Mouse (Mus musculus) liver, adult 10 weeks (tissue): ENCODE results near the gene D17H6S53E. TPM values are rescaled to one million over a fixed set of nuclear protein-coding genes. Genes with fewer than 3 reads are reported as not detected.

Source experiments
- polyA plus RNA-seq: library from polyadenylated mRNA; stranded (reverse); fragments of 350-450 nt; fragmentation: Illumina TruSeq; extraction: RNeasy Lipid Tissue Mini Kit (QIAGEN cat#74804); gene quantifications from one replicate; pipeline ENCODE4 v1.2.3, GENCODE M21; 2014; ENCODE audit warnings: low read depth, low replicate concordance

Gene D17H6S53E
- 1.3 TPM for polyA plus RNA-seq

DNA sequence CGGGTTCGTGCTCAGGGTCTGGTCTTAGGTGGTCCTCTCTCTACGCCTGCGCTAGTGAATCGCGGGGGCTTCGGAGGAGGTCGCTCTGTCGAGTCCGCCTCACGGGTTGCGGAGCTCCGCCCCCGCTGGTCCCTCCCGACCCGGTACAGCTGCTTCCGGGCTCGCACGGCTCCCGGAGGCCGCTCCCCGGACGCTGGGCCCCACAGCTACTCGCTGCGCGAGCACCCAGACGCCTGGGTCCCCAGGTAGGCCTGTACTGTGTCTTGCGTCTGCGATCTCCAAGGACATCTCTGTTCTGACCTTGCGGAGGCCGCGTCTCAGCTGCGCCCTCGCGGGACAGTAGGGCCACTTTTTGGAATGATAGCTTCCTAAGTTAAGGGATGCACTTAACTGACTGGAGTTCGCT is at the start of gene D17H6S53E:
TSS of gene D17H6S53E (plus strand) at position 168 of the 406 bp plus-strand sequence.

DNA sequence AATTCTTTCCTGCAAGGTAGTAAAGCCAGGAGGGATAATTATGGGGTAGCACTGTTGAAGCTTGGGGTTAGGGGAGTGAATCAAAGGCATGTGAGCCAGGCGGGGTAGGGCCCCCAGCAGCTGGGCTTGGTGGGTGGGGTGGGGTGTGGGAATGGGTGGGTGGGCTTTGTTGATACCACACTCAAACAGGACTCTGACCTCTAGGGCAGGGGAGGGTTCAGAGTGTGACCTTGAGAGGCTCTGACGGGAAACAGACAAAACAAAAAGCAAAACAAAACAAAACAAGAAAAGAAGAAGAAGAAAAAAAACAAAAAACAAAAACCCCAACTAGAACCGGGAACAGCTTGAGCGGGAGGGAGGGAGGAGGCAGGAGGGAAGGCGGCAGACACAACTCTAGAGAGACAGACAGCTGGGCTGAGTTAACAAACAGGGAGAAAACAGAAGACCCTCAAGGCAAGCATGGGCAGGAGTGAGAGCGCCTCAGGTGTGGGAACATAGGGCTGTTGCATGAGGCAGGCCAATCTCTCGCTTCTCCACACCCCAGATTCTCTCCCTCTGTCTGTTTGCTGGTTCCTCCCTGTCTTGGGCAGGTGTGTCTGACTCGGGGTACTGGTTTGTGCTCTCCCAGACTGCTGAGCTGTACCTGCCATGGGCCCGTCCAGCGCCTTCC is 49.5 kb upstream of the D17H6S53E start, which contains the start of gene Ly6g6e:
TSS of gene Ly6g6e (plus strand) at position 396 of the 670 bp plus-strand sequence.

DNA sequence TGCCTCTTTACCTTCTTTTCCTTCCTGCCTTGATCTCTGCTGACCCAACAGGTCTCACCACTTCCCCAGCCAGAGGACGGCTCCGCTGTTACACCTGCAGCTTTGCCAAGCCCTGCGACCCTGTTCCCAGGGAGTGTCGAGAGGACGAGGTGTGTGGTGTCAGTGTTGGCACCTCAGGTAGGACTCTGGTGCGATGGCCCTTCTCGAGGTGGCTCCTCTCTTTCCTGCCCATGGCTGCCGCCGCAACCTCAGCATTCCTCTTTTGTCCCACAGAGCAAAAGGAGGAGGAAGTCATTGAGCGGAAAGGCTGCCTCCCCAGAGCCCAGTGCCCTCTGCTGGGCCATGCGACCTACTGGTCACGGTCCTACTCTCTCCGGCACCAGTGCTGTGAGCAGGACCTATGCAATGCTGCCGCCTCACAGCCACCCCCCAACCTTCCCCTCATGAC is 48.4 kb upstream of the D17H6S53E start, which contains the start of gene Ly6g6d:
TSS of gene Ly6g6d (minus strand) at position 280 of the 448 bp plus-strand sequence.

GRCm38 (mm10) chr17:35085208-35085865 is 40.8 kb upstream of the D17H6S53E start, which contains the start of gene Ly6g6f:
Ly6g6f (minus strand) TSS chr17:35085610.

DNA sequence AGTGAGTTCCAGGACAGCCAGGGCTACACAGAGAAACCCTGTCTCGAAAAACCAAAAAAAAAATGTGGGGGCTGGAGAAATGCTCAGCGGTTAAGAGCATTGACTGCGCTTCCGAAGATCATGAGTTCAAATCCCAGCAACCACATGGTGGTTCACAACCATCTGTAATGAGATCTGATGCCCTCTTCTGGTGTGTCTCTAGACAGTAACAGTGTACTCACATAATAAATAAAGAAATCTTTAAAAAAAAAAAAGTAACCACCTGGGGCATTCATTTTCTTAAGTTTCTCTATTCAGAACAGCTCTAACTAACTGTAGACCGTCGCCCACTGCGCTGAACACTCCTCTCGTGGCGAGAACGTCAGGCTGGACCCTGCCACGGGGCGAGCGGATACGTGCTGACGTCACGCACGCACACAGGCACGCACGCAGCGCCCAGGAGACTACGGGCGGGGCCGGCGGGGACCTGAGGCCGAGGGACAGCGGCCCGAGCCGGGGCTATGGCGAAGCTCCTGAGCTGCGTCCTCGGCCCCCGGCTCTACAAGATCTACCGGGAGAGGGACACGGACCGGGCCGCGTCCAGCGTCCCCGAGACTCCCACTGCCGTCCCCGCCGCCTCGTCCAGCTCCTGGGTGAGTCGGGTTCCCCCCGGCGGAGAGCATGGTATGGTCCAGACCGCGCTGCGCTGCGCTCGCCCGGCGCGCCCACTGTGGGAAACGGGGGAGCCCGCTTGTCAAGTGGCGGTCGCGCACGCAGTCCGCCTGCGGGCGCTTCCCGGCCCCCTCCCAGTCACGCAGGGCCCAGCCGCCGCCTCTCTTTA is 37.1 kb upstream of the D17H6S53E start, which contains the start of gene Abhd16a:
TSS of gene Abhd16a (plus strand) at position 439 of the 820 bp plus-strand sequence.

DNA sequence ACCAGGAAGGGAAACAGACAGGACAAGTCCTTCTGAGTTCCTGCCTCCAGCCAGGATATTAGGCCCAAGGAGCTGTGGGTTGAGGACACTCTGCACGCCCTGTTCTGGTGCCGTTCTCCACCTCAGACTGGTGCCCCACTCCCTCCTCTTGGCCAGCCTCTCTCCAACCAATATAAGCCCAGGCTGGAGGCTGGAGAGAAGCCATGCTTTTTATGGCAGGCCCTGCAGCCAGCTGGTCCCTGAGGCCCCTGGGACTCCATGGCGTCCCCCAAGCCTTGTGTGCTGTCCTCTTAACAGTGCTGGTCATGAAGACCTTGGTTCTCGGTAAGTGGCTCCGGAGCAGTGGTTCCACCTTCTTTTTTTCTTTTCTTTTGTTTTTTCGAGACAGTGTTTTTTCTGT is 18.1 kb upstream of the D17H6S53E start, which contains the start of gene Ly6g5c:
TSS of gene Ly6g5c (plus strand) at position 183 of the 400 bp plus-strand sequence.

DNA sequence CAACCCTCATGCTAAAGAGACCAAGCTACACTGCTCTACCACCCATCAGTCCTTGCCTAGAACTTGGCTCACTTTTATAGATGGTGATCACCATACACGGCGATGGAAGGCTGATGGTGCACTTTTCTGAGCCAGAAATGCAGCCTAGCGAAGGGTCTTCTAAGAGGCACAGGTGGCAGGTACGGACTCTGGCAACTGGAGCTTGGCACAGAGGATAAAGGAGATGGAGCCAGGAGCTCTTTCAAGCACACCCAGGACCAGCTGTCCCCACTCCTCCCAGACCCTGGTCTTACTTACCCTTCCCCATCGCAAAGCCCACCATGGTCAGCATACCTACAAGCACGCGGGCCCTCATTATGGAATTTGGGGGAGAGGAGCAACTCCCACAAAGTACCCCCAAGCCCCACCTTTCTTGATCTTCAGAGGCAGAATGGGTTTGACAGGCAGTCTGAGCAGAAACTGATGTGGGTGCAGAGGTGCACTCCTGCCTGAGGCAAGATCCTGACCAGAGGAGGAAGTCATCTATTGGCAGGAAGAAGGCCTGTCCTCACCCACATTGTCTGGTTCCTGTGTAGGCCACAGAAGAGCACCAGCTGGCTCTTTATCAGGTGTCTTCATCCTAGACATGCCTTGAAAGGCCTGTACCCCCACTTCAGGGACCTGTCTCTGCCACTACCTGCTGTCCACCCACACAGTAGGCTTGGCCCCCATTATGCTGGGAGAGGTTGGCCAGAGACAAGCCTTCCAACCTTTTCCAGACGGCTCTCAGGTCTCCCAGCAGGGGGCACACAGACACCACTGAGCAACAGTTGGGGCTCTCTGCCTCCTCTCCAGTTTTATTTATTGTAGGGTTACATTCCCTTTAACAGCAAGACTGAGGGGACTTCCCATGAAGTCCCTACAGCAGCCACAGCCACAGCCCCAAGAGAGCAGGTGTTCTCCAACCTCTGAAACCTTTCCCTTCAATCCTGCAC is 10.8 kb upstream of the D17H6S53E start, which contains the start of gene Ly6g5b:
TSS of gene Ly6g5b (minus strand) at position 383 of the 974 bp plus-strand sequence.

DNA sequence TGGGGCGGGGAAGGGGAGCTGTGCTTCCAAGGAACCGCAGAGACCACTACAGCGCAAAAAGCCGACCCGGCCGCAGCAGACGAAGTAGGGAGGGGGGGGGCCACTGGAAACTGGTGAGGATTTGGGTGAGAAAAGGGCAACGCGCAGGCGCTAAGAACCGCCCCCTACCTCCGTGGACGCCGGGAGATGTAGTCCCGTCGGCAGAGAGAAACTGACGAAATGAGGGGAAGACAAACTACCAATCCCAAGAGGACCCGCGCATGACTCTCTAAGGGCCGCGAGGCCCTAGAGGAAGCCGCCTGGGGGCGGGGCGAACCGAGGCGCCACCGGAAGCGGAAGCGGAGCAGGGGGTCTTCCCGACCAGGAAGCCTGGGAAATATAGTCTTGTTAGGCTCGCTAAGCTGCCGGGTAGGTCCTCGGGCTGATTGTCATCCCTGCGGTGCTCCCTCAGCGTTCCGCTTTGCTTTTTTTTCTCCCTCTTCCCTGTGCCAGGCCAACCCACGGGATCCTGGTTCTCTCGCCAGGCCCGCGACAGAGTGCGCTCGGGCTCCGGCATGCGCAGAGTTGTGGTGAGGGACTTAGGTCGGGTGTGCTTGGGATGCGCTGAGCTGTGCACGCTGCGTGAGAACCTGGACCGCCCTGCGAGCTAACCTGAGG is 4.9 kb upstream of the D17H6S53E start, which contains the start of gene Gpank1:
TSS of gene Gpank1 (plus strand) at position 313 of the 657 bp plus-strand sequence.

GRCm38 (mm10) chr17:35121871-35122303 is 4.3 kb upstream of the D17H6S53E start, which contains the start of gene Csnk2b:
Csnk2b (minus strand) TSS chr17:35122053.

DNA sequence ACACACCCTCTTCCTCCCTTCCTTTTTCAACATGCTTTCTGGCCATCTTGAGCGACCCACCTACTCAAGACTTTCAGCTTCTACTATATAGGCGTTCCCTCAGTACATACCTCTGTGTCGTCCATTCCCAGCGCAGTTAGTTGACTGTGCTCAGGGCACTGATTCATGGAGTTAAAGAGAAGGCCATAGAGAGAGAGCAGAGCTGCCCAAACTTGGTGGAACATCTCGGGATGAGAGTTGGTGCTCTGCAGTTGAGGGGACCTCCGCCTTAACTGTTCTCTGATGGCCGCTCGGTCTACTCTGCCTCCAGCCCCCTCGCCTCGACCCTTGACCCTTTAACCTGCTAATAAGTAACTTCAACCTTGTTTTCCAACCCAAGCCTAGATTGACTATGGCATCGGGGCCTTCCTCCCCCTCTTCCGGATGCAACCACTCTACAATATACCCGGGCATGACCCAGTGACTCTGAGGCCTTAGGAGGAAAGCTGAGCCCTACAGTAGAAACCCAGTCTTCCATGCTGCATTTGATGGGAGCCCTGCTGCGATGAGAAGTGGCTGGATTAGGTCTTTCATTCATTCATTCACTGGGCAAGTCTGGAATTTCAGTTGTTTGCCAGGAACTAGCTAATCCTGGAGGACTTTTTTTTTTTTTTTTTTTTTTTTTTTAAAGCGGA is 5.5 kb downstream of the D17H6S53E start, which contains the start of gene Apom:
TSS of gene Apom (minus strand) at position 551 of the 674 bp plus-strand sequence.

DNA sequence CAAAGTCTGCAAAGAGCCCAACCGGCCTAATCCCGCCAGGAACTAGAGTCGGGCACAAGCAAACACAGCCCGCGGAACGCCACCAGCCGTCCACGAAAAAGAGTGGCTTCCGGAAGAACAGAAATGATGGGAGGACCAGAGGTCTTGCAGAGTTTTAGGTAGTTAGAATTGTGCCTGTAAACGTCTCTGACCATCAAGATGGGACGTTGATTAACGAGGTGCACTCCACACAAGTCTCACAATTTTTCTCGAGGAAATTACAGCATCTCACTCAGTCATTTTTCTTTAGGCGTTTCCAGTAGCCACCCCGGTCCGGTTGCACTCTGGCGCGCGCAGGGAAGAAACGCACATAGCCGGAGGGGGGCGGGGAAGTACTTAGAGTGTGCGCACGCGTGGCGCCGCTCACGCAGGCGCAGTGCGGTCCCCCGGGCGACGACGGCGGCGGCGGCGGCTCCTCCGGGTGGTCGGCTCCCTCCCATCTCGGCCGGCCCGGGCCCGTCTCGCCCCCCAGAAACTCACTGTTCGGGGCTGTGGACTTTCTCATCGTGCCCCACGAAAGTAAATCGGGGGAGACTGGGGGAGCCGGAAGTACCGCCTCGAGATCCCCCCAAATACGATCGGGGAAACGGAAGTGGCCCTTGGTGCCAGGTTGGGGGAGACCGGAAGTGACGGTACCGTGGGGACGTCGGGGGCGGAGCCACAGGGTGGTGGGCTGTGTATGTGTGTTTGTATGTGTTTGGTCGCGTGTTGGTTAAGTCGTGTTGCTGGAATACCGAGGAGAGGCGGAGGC is 8.8 kb downstream of the D17H6S53E start, which contains the start of gene Bag6:
TSS of gene Bag6 (plus strand) at position 378 of the 790 bp plus-strand sequence.

GRCm38 (mm10) chr17:35164568-35165450 is 38.6 kb downstream of the D17H6S53E start, which contains the start of gene Prrc2a:
Prrc2a (minus strand) TSS chr17:35164897.

GRCm38 (mm10) chr17:35175968-35176367 is 49.8 kb downstream of the D17H6S53E start, which contains the start of gene Aif1:
Aif1 (minus strand) TSS chr17:35176068.

